Mouse (Mus musculus): Measurements from ENCODE around the gene C1d. TPM values are rescaled to one million over a fixed set of nuclear protein-coding genes. Genes with fewer than 3 reads are reported as not detected.

Gene C1d
- polyA plus RNA-seq, 1 experiment: 13.9 TPM

Other genes with a start within 250 kb of the C1d start
- gene Cnrip1, start 206.0 kb upstream of the C1d start, polyA plus RNA-seq (2012; rRNA removed): 7.0 and 9.0 TPM in 2 replicates
- gene Plek, start 205.2 kb upstream of the C1d start, polyA plus RNA-seq (2012; rRNA removed): 1.5 and 2.2 TPM in 2 replicates
- 38.8 and 51.7 TPM in 2 replicates for gene Ppp3r1, start 98.3 kb upstream of the C1d start, polyA plus RNA-seq (2012; rRNA removed)
- 7.7 and 8.2 TPM in 2 replicates for gene Wdr92, start 75.5 kb upstream of the C1d start, polyA plus RNA-seq (2012; rRNA removed)
- gene Pno1, start 46.0 kb upstream of the C1d start, polyA plus RNA-seq (2012; rRNA removed): 7.1 and 8.0 TPM in 2 replicates